Mouse (Mus musculus) kidney, embryonic 14.5 days (tissue): ENCODE results near the gene Gm4763. TPM values are rescaled to one million over a fixed set of nuclear protein-coding genes. Genes with fewer than 3 reads are reported as not detected.
"Not testable (repeated sequence)": the region's sequence is repeated elsewhere in the genome, so short reads cannot be mapped to it uniquely, and the experiment has no call there.

Source experiments
- ATAC-seq: fragments of 200-750 bp; cut with Nextera tagmentation; 2 replicates; pipeline ENCODE4 v1.8.0; 2017; ENCODE audit warnings: moderate number of reproducible peaks, mild to moderate bottlenecking, moderate TSS enrichment, moderate library complexity; ENCODE audit not compliant: low FRiP score, low TSS enrichment
- H3K27ac ChIP-seq: fragments of 300-500 bp; sonication (generic); 2 replicates; pipeline ENCODE4 v1.5.1; 2014; ENCODE audit warnings: low read depth, mild to moderate bottlenecking, low read length, moderate library complexity, mixed read lengths
- H3K27me3 ChIP-seq: fragments of 300-500 bp; sonication (generic); 2 replicates; pipeline ENCODE4 v1.6.1; 2014; ENCODE audit warnings: mild to moderate bottlenecking, low read length; ENCODE audit not compliant: control insufficient read depth, insufficient read depth
- H3K36me3 ChIP-seq: fragments of 300-500 bp; sonication (generic); 2 replicates; pipeline ENCODE4 v1.6.1; 2014; ENCODE audit warnings: low read length, mixed read lengths; ENCODE audit not compliant: control insufficient read depth, insufficient read depth
- H3K4me1 ChIP-seq: fragments of 300-500 bp; sonication (generic); 2 replicates; pipeline ENCODE4 v1.6.1; 2014; ENCODE audit warnings: low read length, mixed read lengths; ENCODE audit not compliant: control insufficient read depth, insufficient read depth
- H3K4me2 ChIP-seq: fragments of 300-500 bp; sonication (generic); replicated peaks from 2 replicates; pipeline ENCODE4 v1.6.1; 2014; ENCODE audit warnings: low read depth, mild to moderate bottlenecking, low read length
- H3K4me3 ChIP-seq: fragments of 300-500 bp; sonication (generic); 2 replicates; pipeline ENCODE4 v1.5.1; 2014; ENCODE audit warnings: mild to moderate bottlenecking, low read length
- H3K9ac ChIP-seq: fragments of 300-500 bp; sonication (generic); 2 replicates; pipeline ENCODE4 v1.6.1; 2014; ENCODE audit warnings: low read depth, mild to moderate bottlenecking, low read length, moderate library complexity
- H3K9me3 ChIP-seq: fragments of 300-500 bp; sonication (generic); 2 replicates; pipeline ENCODE4 v1.6.1; 2016; ENCODE audit warnings: low read length; ENCODE audit not compliant: control insufficient read depth
- WGBS: fragments of 180-500 bp; shearing (Covaris S2); extraction: QIAGEN DNeasy Blood & Tissue Kit; methylation state at CpG from one replicate; pipeline ENCODE4 v1.1.7; 2014; 5-methylcytosine and 5-hydroxymethylcytosine counted together
- polyA plus RNA-seq: library from polyadenylated mRNA; unstranded; fragments of >200 nt; fragmentation: Nextera tagmentation; extraction: Ambion mirVana; gene quantifications from 2 replicates; pipeline ENCODE4 v1.2.1, GENCODE M21; 2014

Gene Gm4763
- polyA plus RNA-seq, 1 experiment from 2014 or later = not detected

GRCm38 (mm10) chr7:24684121-24684520 is 42.6 kb downstream of the Gm4763 start:
- H3K9ac ChIP-seq, H3K36me3 ChIP-seq, H3K4me1 ChIP-seq, H3K27ac ChIP-seq, ATAC-seq, H3K4me3 ChIP-seq, H3K27me3 ChIP-seq, H3K4me2 ChIP-seq, H3K9me3 ChIP-seq: not testable (repeated sequence)
- WGBS = 78% methylated on average over 7 of the region's 7 CpGs

- no peaks in the 10 kb centered on the region for H3K36me3 ChIP-seq
- H3K4me3 ChIP-seq = no peak within 1 kb of the TSS
- H3K4me1 ChIP-seq = no peaks in the 10 kb centered on the region
- no peaks in the 10 kb centered on the region for H3K27me3 ChIP-seq
- H3K4me2 ChIP-seq = no peak within 1 kb of the TSS
- 86% methylated on average over 9 of the region's 9 CpGs for WGBS
- no peak within 1 kb of the TSS for H3K9ac ChIP-seq
- ATAC-seq = no peak
- no peak within 1 kb of the TSS for H3K27ac ChIP-seq
- no peaks in the 10 kb centered on the region for H3K9me3 ChIP-seq
These were observed 50.1 kb downstream of the Gm4763 start, which contains the start of gene Tex101 for GRCm38 (mm10) chr7:24676575-24676974. Tex101 (minus strand) TSS chr7:24676675.

- no peak for ATAC-seq
- Histone ChIP-seq H3K4me2 (no peak overlapping the region), H3K27ac (no peak overlapping the region), H3K27me3 (no peaks in the 10 kb centered on the region), H3K4me1 (no peaks in the 10 kb centered on the region), H3K4me3 (no peak overlapping the region), H3K9me3 (no peaks in the 10 kb centered on the region), H3K9ac (no peak overlapping the region), H3K36me3 (no peaks in the 10 kb centered on the region)
- WGBS = 94% methylated on average over 23 of the region's 23 CpGs
These were observed 54.7 kb downstream of the Gm4763 start for GRCm38 (mm10) chr7:24671944-24672439.

Other genes starting within 250 kb of the Gm4763 start
- 1.5 and 5.9 TPM in 2 replicates for gene Cadm4, start 244.9 kb downstream of the Gm4763 start, polyA plus RNA-seq
- gene Zfp428, start 219.9 kb downstream of the Gm4763 start, polyA plus RNA-seq = 54.5 and 70.3 TPM in 2 replicates
- gene AC161166.1, start 214.5 kb downstream of the Gm4763 start, polyA plus RNA-seq = 0.17 and 0.61 TPM in 2 replicates
- 5.0 and 9.5 TPM in 2 replicates for gene Irgq, start 196.2 kb downstream of the Gm4763 start, polyA plus RNA-seq
- 0.43 TPM in 1 of 2 replicates, not detected in the other for gene Pinlyp, start 180.8 kb downstream of the Gm4763 start, polyA plus RNA-seq
- 109 and 136 TPM in 2 replicates for gene Xrcc1, start 180.6 kb downstream of the Gm4763 start, polyA plus RNA-seq
- 51.8 and 53.6 TPM in 2 replicates for gene Ethe1, start 139.4 kb downstream of the Gm4763 start, polyA plus RNA-seq
- 2.5 and 3.0 TPM in 2 replicates for gene Zfp575, start 139.3 kb downstream of the Gm4763 start, polyA plus RNA-seq
- gene Phldb3, start 116.1 kb downstream of the Gm4763 start, polyA plus RNA-seq = 0.24 and 0.32 TPM in 2 replicates
- gene Lypd3, start 90.4 kb downstream of the Gm4763 start, polyA plus RNA-seq = 0.27 and 0.76 TPM in 2 replicates
- not detected in 2 replicates for gene Tex101, start 50.2 kb downstream of the Gm4763 start, polyA plus RNA-seq
- gene BC049730, start 17.7 kb downstream of the Gm4763 start, polyA plus RNA-seq = not detected in 2 replicates
- 0.24 and 0.36 TPM in 2 replicates for gene Cd177, start 33.4 kb upstream of the Gm4763 start, polyA plus RNA-seq
- gene Ceacam10, start 50.3 kb upstream of the Gm4763 start, polyA plus RNA-seq = 0.39 and 0.41 TPM in 2 replicates
- 18.8 and 22.4 TPM in 2 replicates for gene Gm9844, start 135.3 kb upstream of the Gm4763 start, polyA plus RNA-seq
- gene Lypd4, start 143.0 kb upstream of the Gm4763 start, polyA plus RNA-seq = not detected in 2 replicates
- gene Dmrtc2, start 143.1 kb upstream of the Gm4763 start, polyA plus RNA-seq = not detected in 2 replicates
- gene Rps19, start 157.5 kb upstream of the Gm4763 start, polyA plus RNA-seq = 2,731 and 3,572 TPM in 2 replicates
- 1.5 and 1.6 TPM in 2 replicates for gene Cd79a, start 170.5 kb upstream of the Gm4763 start, polyA plus RNA-seq
- 67.5 and 91.2 TPM in 2 replicates for gene Arhgef1, start 176.0 kb upstream of the Gm4763 start, polyA plus RNA-seq
- gene Gm4881, start 217.6 kb upstream of the Gm4763 start, polyA plus RNA-seq = not detected in 2 replicates
- gene Rabac1, start 245.8 kb upstream of the Gm4763 start, polyA plus RNA-seq = 129 and 144 TPM in 2 replicates